Mouse (Mus musculus) monocyte, adult 2 months (primary cell): ENCODE measurements around the gene Polg.
A peak's percentile ranks its signal among the peaks of the same experiment; 100 is the strongest.

Source experiments
- DNase-seq, 2 experiments: peaks; one replicate each; pipeline ENCODE4 v3.0.0; 2022; ENCODE audit warnings: low spot score in 2 of 2, low read depth in 1 of 2

Polg gene

DNA sequence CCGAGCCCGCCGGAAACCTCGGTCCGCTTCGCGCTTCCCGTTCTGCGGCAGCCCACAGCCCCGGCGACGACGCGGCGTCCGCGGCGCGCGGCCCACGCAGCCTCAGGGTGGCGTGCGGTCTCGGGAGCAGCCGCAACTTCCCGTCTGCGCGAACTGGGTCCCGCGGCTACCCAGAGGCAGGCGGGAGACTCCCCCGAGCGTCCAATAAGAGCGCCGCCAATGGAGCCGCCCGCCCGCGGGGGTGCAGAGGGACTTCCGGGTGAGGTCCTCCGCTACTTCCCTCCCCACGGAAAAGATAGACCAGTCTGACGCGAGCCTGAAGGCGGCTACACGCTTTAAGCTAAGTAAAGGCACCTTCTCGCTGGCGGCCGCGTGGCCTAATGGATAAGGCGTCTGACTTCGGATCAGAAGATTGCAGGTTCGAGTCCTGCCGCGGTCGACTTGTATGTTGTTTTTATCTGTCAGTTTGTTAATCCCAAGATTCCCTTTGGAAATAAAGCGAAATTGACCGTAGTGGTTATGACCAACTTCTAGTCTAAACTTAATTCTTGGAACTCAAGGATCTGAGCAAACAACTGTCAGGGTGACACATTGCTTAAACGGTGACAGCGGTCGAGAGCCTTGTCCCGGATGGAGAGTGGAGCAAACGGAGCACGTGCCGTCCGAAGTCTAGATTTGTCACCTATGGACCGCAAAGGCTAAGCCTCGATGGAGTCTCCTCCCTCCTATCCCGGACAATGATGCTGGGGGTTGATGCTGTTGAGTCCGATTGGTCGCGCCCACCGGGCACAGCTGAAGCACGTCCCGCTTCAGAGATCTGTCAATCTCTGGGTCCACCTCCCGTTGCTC, at the start of gene Polg:
TSS of gene Polg (minus strand) at position 310 of the 849 bp plus-strand sequence.
- DNase-seq, result peak; percentile 96 to 99

DNA sequence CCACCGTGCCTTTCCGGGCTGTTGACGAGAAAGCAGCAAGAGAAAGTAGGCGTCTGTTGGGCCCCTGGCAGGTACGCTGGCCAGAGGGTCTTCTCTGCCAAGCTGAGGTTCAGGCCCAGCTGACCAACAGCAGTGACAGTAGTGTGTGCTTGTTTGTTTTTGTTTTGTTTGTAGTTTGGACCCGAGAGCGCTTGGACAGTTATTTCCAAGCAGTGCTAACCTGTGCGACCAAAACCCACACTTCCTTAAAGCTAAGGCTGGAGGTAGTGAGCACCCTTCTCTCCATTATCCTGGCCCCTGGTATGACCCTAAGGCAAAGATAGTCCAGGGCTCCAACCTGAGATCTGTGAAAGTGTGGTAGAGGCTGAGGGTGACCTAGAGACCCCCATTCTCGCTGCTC, 49.7 kb upstream of the Polg start:
- no peak for DNase-seq

DNA sequence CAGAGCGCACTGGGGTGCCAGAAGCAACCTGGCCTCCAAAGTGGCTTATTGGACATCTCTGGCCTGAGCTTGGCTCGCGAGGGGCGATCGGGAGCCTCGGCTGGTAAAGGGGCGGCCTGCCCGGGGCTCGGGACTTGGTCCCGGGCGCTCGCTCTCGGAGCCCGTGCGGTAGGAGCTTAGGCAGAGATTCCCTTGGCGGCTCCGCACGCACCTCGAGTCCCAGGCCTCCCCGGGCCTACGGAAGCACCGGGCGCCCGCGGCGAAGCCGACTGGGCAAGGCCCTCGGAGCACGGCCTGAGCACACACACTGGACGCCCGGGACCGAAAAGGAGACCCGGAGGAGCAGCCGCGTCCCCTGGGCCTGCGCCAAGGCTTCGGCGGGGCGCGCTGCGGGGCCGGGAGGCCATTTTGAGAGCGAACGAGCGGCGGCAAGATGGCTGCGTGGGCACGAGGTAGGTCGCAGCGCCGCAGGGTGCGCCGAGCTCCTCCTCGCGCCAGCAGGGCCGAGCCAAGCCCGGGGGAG, 49.1 kb upstream of the Polg start:
- no peak for DNase-seq

DNA sequence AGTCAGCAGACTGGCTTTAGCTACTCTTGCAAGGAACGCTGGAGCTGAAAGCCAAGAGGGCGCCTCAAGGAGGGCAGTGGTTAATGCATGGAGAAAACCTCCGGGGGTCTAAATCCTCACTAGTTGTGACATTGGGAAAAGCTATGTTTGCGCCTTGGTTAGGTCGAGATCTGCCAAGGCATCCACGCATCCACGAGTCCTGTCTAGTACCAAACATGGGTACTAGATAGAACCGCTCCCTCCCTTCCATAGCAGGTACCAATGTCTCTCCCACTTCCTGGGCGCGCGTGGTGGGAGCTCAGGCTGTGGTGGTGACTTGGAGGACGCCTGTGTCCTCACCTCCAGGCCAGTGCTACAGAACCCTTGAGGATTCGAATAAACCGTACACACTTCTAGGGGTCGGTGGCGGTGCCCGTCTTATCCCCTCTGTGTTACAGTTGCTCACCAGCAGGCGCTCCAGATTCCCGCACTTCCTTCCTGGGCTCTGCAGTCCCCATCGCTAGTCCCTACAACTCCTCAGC, 48.3 kb upstream of the Polg start:
- no peak for DNase-seq

DNA sequence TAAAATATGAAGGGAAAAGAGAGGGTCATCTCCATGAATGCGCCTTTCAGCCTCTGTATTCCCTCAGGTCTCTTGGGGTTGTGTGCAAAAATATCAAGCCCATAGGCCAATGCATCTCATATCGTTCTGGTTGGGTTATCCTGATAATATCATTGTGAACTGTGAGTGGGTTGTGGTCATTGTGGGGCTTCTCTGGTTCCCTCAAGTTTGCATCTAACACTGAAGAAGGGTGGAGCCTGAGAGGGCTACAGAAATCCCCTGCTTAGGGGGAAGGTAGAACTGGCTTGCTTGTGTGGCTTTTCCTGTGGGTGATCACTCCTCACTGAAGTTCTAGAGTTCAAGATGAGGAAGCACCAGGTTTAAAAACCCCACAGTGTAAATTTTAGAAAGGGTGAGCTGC, 47.3 kb upstream of the Polg start:
- no peak for DNase-seq

DNA sequence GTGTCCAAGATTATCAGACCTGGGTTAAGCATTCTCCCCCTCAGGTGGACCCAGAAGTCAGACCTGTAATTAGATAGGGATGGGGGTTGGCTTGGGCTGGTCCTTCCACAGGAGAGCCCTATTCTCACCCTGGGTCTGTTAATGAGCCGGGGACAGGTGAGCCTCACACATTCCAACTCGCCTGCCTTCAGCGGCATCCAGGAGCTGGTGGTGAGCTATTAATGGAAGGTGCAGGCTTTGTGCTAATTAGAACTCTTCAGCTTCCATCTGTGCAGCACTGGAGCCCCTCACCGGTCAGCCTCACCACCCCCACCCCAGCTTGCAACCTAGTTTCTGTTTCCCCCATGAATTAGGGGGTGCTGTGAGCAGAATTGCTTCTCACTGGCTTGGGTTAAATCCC, 46.3 kb upstream of the Polg start:
- no peak for DNase-seq

DNA sequence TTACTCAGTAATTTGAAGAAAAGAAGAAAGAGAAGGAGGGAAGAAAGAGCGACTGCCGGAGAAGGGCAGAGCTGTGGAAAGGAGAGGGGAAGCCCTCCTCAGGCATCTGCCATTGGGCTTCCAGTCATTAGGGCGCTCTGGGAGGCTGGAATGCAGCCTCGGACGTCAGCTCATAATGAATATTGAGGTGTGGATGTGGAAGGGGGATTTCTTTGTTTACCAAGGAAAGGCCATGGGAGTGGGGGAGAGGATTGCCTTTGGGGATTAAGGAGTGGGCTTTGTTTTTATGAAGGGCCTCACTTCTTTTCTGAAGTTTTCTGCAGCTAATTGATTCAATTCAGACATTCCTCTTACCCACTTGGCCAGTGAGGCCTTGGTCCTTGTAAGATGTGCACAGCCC, 45.5 kb upstream of the Polg start:
- DNase-seq, result no peak

DNA sequence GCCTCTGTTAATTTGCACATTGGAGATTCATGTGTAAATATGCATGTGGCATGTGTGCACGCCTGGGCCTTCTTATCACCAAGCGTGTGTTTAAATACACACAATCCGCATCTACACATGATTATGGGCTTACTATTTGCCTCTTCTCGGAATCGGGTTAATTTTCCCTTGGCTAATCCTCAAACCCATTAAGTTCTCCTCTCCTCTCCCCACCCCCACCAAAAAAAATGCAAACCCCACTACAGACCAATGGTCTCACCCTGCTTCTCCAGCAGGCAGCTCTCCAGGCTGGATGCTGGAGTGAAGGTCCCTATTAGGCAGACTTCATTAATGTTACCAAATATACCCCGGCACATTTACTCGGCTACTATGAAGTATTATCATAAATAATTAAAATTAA, 45.0 kb upstream of the Polg start:
- DNase-seq, result no peak

DNA sequence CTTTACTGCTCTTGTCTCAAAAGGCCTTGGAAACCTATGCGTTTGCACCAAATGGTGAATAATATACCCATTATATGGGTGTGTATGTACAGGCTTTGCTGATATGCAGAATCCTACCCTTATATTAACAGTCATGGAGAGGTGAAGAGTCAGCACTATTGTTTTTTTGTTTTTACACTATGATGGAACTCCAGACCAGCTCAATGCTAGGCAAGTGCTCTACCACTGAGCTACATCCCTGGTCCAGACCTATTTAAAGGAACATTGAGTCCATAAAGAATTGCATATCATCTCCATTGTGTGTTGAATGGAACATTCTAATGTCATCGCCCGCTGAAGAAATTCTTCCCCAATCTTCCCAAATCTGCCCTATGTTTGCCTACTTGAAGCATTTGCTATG, 44.5 kb upstream of the Polg start:
- DNase-seq, result no peak

DNA sequence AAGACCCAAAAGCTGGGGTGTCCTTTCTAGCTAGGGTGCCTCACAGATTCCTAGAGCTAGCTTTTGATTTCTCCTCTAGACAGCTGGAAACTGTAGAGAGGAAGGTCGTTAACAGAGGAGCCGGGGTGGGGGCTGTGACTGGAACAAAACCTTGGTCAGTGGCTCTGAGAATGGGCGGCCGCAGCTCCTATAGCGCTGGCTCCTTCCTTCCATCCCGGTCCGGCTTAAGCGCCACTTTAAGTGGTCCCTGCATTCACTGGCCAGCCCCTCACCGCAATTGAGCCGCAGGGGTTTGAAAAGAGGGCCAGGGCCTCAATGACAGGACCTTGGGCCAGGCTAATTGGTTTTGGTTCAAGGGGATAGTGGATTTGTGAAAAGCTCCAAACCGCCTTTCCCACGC, 43.5 kb upstream of the Polg start:
- DNase-seq, result no peak

DNA sequence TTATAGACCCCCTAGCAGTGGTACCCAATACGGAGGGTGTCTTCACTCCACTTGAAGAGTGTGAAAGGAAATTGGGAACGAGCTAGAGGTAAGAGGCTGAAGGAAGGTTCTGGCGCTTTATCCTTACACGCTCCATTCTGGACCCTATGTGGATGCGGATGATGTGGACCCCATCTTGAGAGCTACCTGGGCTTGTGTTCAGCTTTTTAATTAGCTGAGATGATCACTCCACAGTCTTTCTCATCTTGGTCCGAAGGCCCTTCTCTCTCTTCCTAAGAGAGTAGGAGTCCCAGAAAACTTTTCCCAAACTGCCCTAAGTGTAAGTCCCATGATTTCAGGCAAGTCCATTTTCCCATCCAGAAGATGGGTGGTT, 43.1 kb upstream of the Polg start:
- no peak for DNase-seq

DNA sequence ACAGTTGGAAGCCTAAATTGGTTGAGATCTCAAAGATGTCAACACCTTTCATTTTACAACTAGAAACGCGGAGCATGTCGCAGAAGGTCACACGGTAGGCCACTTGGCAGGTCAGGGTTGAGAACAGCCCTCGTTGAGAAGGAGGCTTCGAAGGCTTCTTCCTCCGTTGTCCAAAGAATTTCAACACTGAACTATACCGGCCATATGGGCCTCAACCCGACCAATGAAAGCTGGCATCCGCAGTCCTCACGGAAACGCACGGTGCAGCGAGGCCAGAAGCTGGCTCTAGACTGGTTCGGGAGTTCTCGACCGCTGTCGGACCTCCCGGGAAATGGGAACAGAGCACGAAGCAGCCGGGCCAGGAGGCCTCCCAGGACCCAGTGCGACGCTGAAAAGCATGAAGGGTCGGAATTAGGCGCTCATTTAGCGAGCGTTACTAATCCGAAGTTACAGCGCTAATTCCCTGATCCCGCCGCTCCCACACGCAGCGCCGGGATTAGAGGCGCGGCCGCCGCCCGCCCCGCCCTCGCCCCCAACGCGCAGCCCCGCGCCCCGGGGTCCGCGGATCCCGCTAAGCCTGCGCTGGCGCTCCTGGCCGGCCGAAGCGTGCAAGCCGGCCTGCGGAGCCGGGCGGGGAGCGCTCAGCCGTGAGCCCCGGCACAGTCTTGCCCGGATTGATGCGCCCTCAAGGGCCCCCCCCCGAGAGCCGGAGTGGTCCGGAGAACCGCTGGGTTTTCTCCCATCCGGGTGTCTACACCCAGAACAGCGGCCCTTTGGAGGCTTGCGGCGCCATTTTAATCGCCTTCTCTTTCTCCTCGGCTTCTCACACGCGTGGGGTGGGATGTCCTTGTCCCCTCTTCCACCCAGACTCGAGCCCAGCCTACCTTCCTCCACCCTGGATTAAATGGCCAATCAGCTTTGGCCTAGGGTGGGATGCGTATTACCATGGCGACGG, 42.4 kb upstream of the Polg start:
- no peak for DNase-seq

DNA sequence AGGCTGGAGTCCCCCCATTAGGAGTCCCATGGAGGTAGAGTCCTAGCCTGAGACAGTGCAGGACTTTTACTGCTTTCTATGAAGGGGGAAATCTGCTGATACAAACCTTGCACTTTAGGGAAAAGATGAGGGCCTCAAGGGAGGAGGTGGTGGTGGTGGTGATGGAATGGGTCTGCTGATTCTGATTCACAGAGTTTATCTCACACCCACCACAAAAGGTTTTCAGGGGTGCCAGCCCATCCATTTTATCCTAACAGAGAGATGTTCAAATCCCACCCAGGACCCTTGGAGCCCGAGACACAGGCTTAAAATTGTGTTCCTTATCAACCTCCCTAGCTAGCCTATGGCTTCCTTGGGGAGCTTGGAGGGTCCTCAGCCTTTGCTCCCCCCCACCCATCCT, 41.6 kb upstream of the Polg start:
- DNase-seq, result no peak

DNA sequence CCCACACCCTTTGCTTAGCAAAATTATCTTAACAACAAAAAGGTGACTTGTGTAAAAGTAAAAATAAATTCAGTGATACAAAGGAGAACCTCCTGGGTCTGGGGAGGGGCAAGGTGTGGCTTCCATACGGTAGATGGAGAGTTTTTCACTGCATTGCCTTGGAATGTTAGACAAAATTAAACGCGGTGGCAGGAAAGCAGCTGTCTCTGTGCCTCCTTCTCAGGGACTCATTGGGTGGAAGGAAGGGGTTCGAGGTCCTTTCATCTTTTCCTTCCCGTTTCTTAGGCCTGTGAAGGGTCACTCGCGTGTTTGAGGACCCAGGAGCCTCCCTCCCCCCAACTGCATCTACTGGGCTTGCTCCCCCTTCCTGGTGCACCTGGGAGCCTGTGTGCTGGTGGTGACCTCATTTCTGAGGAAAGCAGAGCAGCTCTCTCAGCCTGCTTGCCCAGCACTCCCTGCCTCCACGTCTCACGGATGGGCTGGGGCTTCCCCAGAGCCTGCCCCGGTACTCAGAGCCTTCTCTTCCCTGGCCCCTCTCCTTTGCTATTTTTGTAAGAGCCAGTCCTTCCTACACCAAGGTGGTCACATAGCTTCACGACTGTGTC, 41.0 kb upstream of the Polg start:
- DNase-seq, result no peak

DNA sequence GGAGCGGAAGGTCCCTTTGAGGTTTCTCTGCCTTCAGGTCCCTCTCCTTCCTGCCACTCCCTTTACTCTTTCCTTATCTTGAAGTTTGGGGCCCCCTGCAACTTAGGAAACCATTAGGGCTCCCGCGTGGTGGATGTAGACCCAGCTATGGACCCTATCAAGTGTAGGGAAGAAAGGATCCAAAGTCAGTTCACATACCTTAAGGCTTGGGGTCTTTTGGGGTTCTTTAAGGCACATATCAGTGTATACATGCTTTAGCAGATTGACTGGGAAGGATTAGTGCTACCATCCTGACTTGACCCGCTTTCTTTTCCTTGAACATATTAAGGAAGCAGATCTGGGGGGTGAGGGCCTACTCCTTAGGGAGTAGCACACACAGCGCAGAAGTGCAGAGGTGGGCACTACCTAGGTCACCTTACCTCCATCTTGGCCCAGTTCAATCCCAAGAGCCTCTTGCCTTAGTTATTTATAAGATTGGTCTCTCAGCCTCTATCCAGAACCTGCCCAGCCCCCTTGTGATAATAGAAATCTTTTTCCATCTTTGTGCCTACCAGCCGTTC, 40.4 kb upstream of the Polg start:
- DNase-seq, result no peak

DNA sequence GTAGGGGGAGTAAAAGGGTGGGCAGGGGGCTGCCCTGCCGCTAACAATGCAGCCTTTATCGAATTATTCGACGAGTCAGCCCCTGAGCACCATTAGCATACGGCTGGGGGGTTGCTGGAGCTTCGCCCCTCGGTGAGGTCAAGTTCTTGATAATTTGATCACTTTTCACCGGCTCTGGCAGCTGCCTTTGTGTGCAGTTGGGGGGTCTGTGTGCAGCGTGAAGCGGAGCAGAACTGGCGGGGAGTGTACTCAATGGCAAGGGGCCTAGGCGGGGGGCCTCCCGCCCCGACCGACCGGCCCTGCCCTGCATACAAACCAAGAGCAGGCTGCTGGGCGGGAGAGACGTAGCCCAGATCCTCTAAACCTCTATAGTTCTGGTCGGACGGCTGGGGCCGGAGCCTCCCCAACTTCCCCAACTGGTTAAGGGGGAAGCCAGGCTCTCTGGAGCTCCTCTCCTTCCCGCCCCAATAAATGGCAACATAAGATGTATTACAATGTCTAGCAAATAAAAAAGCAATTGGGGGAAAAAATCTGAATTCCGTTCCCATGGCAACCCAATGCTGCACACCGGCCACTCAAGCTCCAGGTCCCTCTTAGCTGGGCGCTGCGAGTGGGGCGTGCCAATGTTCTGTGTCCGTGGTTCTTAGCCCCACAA, 39.8 kb upstream of the Polg start:
- no peak for DNase-seq

DNA sequence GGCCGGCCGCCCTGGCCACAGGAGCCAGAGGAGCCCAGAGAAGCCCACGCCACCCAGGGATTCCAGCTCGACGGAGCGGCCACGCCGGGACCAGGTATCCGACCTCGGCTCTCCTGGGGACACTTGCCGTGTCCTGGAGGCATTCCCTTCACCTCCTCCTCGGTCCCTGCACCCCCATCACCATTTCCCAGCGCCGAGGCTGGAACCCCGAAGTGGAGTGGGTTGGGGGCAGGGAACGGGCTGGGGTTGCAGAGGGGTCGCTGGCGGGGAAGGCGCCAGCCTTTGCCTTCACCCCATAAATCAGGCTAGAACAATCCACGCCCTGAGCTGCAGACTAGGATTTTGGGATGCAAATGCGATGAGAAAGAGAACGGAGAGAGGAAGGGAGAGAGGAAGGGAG, 39.2 kb upstream of the Polg start:
- DNase-seq, result no peak

DNA sequence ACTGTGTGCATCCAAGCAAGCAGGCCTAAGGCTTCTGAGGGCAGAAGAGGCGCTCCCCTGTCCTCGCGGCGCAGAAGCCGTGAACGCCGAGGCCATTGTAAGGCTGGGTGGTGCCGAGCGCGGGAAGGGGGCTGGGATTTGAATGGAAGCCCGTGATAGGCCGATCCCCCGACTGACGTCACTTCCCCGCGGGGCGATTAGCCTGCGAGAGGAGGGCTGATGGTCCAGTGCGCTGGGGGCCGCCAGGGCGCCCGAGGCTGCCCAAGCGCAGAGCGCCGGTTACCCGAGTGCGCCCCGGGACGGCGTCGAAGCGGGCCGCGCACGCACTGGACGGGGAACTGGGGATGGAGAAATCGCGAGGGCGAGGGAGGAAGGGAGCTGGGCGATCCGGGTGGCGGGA, 38.6 kb upstream of the Polg start:
- no peak for DNase-seq

DNA sequence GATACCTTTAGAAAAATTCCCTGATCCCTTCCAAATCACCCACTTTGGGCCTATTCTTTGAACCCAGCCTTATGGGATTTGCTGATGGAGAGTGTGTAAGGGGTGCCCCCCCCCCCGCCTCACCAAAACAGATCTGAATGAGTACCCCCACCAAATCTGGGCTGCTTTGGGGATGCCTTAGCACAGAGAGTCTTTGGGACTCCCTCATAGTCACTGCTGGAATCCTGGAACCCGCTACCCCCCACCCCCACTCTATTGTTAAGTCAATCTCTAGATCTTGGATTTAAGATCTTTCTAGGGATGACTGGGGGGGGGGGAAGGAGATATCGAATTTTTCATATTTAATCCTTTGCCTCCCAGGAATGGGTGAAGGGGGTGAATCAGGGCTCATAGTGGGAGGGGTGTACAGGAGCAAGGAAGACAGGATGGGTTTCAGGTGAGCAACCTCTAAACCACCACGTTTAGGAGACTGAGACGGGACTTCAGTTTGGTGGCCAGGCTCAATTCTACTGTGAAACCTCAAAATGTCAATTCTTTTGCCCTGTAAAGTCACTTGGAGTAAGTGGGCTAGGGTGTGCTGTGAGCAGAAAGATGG, 37.6 kb upstream of the Polg start:
- DNase-seq, result no peak

DNA sequence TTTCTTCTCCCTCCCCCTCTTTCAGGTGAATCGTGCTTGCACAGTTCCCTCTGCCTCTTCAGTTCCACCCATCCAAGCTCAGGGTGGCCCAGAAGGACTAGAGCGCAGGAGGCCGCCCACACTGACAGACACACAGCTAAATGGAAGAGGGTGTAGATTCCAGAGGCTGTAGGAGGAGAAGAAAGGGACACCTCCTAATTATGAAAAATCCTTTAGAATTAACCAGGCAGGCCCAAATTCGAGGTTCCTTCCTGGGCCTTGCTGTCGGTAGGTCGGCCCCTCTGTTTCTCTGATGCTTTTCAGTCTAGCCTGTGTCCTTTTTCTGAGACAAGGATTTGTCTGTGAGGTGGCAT, 36.9 kb upstream of the Polg start:
- no peak for DNase-seq
